Mouse (Mus musculus): ENCODE results near the gene Gprc5b.

DNA sequence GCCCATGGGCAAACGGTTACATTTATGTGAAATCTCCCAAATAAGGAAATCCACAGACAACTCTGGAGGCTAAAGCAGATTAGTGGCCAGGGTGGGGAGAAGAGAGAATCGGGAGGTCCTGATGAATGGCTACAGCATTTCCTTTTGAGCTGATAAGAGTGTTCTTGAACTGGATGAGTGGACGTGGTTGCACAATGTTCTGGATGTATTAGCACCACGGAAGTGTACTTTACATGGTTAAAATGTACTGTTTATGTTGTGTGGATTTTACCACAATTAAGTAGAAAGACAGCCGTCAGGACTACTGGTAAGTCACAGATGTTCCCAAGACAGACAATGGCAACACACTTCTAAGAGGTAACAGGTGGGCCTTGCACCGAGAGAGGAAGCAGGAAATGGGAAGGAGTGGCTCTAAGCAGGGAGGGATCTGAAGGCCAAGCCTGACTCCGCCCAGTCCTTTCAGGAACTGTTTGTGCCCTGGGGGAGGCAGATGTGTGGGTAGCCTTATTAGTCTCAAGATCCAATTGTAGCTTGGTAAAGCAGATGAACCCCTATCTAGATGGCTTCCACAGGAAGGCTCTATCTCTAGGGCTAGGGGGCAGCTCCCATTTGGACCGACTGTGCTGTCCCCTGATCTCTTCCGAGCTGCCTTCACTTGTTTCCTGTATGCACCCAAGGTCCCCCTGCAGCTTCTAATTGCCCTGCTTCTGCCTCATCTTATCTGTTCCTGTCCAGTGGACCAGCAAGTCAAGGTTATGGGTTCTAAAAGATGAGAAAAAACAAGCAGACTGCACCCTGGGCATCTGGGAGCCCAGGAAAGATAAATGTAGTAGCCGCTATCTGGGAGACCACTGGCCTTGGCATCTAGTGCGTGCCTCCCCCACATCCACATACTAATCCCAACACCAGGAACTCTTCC lies 57.3 kb downstream of the Gprc5b start:
- TF ChIP-seq CTCF (IDR thresholded peaks at IDR 0.05; ENCODE audit: extremely low read depth, insufficient read length, insufficient replicate concordance, low read depth, low read length): no peak
- TF ChIP-seq POLR2A (IDR thresholded peaks at IDR 0.05; ENCODE audit: low read depth, low read length): no peak

Data from small intestine, adult 2 months (tissue).